Mouse (Mus musculus): ENCODE data around the gene Prkcz.

- no peak for TF ChIP-seq CTCF (IDR thresholded peaks at IDR 0.05; ENCODE audit: low read depth)
- TF ChIP-seq EP300 (IDR thresholded peaks at IDR 0.05; ENCODE audit: low read depth) = no peak
These were observed 56.6 kb downstream of the Prkcz start for GRCm38 (mm10) chr4:155304508-155305096.
